Mouse (Mus musculus) c-Kit-positive CD71-negative TER-119-negative erythroid progenitor cells, embryonic 14.5 days (primary cell): ENCODE results near the gene Dapk2.

Experiments used
- DNase-seq: peaks from one replicate; pipeline ENCODE4 v3.0.0-alpha.2; 2013; ENCODE audit warnings: low read depth

Gene Dapk2

GRCm38 (mm10) chr9:66157958-66158830, at the start of gene Dapk2:
TSS of gene Dapk2 (plus strand) at chr9:66158223.
- DNase-seq = peak; percentile 57

- no peak for DNase-seq
Measured at GRCm38 (mm10) chr9:66109574-66109973, 48.4 kb upstream of the Dapk2 start.

- DNase-seq = no peak
Measured at GRCm38 (mm10) chr9:66110126-66110525, 47.9 kb upstream of the Dapk2 start.

GRCm38 (mm10) chr9:66110611-66111379, 47.2 kb upstream of the Dapk2 start:
- no peak for DNase-seq

GRCm38 (mm10) chr9:66114341-66114740, 43.7 kb upstream of the Dapk2 start:
- DNase-seq = no peak

- no peak for DNase-seq
Measured at GRCm38 (mm10) chr9:66116890-66117289, 41.1 kb upstream of the Dapk2 start.

- DNase-seq = no peak
Measured at GRCm38 (mm10) chr9:66119498-66119897, 38.5 kb upstream of the Dapk2 start.

GRCm38 (mm10) chr9:66120106-66120505, 37.9 kb upstream of the Dapk2 start:
- DNase-seq = no peak

- no peak for DNase-seq
Measured at GRCm38 (mm10) chr9:66120945-66121344, 37.1 kb upstream of the Dapk2 start.

- DNase-seq = no peak
Measured at GRCm38 (mm10) chr9:66121421-66121820, 36.6 kb upstream of the Dapk2 start.

GRCm38 (mm10) chr9:66123648-66124047, 34.4 kb upstream of the Dapk2 start:
- no peak for DNase-seq

- no peak for DNase-seq
Measured at GRCm38 (mm10) chr9:66124111-66124531, 33.9 kb upstream of the Dapk2 start.

GRCm38 (mm10) chr9:66124681-66125542, 33.1 kb upstream of the Dapk2 start:
- peak; percentile 96 for DNase-seq

GRCm38 (mm10) chr9:66125543-66126455, 32.2 kb upstream of the Dapk2 start:
- DNase-seq = no peak

- peak; percentile 98 for DNase-seq
Measured at GRCm38 (mm10) chr9:66126456-66127192, 31.4 kb upstream of the Dapk2 start, which contains the start of the genes Snx1 and Ciao2a. TSS of gene Snx1 (minus strand) at chr9:66126587. TSS of gene Ciao2a (plus strand) at chr9:66126611.

- no peak for DNase-seq
Measured at GRCm38 (mm10) chr9:66127193-66127546, 30.9 kb upstream of the Dapk2 start.

GRCm38 (mm10) chr9:66127884-66128283, 30.1 kb upstream of the Dapk2 start:
- no peak for DNase-seq

- DNase-seq = no peak
Measured at GRCm38 (mm10) chr9:66131466-66131865, 26.6 kb upstream of the Dapk2 start.

- no peak for DNase-seq
Measured at GRCm38 (mm10) chr9:66135967-66136366, 22.1 kb upstream of the Dapk2 start.

- no peak for DNase-seq
Measured at GRCm38 (mm10) chr9:66138193-66138592, 19.8 kb upstream of the Dapk2 start.
